Mouse (Mus musculus): ENCODE measurements around the gene Trib2.

The Trib2 gene

DNA sequence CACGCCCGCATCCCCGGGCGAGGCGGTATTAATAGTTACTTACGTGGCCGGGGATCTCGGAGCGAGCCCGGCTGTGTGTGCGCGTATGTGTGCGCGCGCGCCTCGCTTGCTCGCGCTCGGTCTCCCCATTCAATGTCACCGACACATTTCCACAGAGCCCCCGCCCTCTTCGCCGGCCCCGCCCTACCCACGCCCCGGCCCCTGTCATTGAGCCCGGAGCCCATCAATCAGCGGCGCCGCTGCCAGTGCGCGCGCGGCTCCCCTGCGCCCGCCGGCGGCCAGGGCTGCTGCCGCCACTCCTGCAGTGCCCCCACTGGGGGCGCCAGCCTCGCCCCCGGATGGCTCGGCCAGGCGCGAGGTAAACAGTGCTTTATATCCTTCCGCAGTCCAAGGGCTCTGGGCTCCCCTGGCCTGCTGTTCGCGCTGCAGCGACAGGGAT lies at the start of gene Trib2:
TSS of gene Trib2 (minus strand) at position 183 of the 439 bp plus-strand sequence.
- DNase-seq: peak; percentile 96

DNA sequence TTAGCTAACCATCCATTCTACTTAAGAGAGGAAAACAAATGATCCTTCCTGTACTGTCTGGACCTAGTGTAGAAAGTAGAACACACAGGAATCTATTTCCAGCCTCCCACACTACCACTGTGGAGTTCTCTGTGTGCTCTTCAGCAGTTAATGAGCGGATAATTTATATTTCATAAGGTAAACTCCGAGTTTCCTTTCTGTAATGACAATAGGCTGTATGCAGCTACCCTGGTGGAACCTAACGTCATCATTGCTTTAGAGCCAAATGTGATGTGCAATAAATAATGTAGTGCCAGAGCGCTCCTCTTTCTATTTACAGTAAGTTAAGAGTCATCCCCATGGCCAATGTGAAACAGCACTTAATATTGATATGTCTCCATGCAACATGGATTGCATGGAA lies 41.3 kb upstream of the Trib2 start:
- no peak for DNase-seq

DNA sequence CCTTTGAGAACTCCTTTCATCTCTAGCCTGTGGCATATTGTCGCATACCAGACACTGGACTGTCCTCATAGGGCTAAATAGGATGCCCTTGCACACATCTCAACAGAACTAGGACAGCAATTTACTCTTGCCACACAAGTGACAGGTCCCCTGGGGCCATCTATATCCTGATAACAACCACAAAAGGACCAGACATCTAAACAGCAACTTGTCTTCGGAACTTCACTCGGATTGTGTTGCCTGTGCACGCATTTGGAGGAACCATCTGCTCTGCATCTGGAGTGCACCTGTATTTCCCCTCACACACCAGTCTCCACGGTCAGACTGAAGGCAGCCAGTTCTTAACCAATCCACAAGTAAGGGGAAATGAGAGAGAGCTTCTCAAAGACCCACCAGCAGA lies 39.2 kb upstream of the Trib2 start:
- no peak for DNase-seq

DNA sequence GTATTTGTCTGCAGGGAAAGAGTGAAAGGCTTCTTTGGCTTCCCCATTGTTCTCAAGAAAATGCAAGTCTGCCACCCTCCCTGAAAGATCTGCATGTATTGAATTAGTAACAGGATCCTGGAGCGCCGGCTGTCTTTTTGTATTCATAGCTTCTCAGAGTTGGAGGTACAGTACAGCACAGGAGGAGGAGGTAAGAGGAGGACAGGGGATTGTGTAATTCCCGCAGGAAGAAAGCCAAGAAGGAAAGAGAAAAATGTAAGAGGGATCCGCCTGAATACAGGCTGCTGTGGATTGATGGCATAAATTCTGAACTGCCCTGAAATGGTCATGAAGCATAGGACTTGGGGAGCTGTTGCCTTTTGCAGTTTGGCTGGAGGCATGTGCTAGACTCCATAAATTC lies 36.1 kb upstream of the Trib2 start:
- no peak for DNase-seq

DNA sequence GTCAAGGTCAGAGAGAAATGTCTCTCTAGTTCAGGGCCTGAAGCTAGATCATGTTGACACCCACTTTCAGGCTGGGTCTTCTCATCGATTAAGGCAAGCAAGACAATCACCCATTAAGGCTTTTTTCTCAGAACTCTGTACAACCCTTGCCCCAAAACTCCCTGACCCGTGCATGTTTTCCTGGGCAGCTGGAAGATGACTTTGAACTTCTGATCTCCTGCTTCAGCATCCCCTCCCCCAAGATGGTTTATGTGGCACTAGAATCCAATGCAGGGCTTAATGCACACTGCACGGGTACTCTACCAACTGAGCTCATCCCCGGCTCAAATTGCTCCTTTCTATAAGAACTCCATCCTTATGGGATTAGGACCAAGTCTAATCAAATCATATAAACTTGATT lies 35.3 kb upstream of the Trib2 start:
- no peak for DNase-seq

DNA sequence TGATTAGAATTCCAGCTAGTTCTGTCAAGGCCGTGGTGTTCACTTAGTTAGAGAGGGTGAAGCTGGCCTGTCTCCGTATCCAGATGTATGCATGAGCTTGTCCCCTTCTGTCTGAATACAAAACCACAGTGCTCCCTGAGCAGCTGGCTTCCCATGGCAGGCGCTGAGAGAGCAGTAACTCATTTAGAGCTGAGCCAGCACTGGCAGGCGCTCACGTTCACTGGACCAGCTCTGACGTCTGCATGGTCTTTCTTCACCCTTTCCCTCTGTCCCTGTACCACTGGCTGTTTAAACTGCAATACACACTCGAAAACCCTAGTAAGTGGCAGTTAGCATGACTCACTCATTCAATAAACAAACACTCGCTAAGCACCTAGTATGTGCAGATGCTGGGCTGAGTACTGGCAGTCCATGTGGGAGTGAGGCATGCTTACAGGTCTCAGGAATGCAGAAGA lies 33.7 kb upstream of the Trib2 start:
- DNase-seq: peak; percentile 68

DNA sequence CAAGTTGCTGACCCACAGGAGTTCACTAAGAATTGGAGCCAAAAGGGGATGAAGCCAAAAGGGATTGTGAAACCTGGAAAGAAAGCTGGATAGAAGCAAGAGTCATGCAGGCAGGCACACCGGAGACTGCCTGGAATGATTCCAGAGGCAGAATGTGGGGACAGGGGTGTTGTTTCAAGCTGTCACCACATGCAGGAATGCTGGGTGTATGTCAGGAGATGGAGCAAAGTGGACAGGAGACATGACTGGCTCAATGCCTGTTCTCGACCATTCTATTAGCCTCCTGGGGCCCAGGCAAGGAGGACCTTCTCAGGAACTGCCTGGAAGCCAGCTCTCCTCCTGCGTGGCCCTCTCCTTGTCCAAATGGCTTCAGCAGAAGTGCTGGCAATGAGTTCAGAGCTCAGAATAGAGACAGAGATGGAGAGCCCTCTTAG lies 33.2 kb upstream of the Trib2 start:
- peak; percentile 27 for DNase-seq

DNA sequence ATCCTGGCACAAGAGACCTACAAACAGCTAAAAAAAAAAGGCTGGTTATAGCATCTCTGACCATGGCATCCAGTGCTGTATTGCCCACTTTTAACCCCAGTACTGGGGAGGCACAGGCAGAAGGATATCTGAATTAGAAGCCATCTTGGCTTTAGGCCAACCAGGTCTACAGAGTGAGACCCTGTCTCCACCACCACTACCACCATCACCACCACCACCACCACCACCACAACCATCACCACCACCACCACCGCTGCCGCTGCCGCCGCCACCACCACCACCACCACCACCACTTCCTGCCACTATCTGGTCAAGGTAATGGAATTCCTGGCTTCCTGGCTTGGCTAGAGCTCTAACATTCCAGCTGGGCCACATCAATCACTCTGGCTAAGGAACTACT lies 31.7 kb upstream of the Trib2 start:
- DNase-seq: no peak

DNA sequence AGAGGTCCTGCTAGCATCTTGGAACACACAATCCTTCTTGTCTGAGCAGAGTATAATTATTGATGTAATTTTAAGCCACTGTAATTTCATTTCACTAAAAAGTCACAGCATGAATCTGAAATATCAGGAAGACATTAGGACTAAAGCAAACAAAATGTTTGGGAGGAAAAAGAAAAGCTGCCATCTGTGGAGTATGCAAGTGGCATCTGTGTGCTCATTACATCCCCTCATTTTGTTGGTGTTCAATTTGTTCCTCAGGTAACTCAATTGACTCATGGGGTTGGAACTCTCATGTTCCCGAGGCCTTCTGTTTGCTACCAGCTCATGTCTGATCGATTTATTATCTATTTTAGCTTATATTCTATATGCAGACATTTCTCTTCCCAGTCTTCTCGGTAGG lies 28.0 kb upstream of the Trib2 start:
- no peak for DNase-seq

DNA sequence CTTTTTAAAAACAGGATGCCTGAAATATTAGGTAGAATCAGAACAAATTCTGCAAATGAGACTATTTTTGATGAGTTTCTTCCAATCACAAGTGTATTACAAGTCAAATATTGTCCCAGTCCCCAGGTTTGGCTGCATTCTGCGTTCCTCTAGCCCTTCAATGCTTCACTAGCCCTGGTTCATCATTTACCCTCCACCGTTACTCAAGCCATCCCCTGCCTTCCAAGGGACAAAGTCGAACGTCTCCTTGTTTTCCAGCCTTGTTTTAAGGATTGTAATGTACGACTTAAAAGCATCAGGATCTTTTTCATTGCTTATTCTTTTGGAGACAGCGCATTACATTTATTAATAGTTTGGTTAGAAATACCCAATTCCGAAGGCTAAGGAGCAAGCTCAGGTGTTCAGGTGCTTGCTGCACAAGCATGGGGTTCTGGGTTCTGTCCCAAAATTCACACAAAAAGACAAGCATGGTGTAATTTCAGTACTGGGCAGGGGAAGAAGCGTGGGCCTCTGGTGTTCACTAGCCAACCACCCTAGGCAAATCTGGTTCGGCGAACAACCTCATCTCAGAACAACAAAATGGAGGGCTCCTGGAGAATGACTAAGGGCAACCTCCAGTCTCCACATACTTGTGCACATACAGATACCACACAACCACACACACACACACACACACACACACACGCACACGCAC lies 24.3 kb upstream of the Trib2 start:
- DNase-seq: peak; percentile 53

DNA sequence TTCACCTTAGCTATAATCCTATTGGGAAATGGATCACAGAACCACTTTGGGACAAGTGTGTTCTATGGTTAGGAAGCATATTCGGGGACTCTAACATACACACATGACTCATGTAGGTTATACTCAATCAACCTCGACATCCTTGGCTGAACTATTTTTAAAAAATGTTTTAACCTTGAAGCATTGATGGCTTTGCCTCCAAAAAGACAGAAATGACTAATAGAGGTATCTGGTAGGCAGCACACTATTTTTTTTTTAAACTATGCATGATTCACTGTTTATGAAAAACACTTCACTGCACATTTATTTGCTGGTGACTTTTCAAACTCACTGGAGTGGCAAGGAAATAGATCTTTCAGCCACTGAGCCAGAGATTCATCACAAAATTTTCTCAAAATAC lies 21.5 kb upstream of the Trib2 start:
- DNase-seq: no peak

DNA sequence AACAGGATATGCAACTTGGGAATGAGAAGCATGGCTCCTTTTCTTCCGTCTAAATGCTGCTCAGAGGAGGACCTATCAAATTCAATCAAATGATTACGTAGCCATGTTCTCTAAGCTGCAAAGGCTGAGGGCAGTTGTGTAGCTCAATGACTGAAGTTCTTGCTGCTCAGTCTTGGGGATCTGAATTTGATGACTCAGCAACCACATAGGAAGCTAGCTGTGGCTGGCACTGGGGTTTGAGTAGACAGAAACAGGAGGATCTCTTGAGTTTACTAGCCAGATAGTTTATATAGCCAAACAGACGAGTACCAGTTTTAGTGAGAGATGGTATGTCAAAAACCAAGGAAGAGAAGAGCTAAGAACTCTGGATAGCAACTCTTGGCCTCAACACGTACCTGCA lies 20.8 kb upstream of the Trib2 start:
- no peak for DNase-seq

DNA sequence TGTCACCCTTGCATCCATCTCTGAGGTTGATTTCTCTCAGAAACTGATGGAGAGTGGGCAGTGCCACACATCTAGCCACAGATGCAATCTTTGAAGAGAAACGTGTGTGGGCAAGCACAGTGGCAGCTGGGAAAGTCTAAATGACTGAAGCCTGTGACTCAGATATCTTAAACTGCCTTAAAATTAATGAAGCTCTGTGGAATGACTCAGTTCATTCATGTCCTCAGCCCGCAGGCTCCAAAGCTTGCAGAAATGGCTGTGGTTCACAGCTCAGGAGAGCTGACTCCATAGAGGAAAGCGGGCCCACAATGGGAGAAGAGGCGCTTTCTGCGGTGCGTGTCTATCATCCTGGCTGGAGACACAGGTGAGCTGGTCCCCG lies 15.9 kb upstream of the Trib2 start:
- no peak for DNase-seq

DNA sequence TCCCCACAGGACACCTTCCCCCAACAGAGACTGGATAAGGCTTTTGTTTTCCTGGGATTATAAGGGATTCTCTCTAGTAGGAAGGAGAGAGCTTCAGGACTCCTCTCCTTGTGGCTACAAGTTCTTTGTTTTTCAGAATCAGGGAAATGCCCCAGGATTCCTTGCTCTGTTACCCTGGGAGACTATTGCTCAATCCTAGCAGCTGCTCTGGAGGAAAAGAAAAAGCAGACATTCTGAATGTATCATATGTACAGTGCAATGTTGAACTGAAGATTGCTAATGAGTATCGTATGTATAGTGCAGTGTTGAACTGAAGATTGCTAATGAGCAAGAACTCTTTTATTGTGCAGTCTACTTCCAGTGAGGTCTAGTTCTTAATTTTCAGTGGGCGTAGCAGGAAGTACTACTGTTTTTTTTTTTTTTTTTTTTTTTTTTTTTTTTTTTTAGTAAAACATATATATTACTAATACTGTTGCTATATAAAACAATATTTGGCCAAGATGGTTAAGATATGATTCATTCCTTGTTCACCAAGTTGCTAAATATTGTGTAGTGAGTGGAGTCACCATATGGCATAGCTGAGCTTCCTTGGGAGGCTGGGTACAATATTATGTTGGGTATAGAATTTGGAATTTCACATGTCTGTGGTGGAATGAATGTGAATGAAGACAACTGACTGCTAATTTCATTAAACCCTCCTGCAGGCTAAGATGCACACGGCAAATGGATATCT lies 15.4 kb upstream of the Trib2 start:
- DNase-seq: no peak

DNA sequence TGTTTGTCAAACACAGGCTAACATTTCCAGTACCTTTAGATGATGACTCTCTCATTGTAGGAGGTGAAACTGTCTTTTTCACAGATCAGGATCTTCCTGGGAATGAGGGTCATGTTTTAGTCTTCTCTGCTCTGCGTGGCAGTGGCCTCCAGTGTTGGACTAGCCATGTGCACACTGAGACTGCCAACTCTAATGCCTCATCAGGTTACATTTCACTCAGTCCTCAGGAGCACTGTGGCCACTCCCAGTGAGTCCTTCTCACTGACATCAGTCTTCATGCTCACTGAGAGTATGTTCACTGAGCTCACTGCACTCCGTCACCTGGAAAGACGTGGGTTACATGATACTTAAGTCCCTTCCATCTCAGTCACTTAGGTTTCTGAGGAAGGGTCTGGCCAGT lies 14.0 kb upstream of the Trib2 start:
- DNase-seq: no peak

DNA sequence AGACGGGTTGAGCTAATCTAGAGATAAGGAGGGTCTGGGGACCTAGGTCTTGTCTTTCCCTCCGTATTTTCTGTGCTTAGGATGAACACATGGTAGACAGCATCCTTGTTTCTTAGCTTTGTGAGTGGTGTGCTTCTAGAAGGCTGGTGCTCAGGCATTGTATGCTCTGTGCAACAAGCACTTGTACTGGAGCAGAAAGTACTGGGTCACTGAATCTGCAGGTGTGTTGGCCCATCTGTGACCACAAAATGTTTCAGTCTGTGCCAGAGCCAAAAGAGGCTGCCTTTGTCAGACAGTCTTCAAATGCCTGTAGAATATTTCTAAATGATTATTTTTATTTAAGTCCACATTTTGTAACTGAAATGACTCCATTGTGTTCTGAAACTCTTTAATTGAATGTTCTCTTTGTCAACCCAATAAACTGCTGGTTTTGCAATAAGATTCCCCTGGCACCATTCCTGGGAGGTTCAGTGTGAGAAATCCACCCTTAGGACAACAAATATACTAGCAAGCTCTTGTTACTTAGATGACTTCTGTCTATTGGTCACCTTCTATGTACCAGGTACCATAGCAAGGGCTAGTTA lies 12.2 kb upstream of the Trib2 start:
- DNase-seq: no peak

DNA sequence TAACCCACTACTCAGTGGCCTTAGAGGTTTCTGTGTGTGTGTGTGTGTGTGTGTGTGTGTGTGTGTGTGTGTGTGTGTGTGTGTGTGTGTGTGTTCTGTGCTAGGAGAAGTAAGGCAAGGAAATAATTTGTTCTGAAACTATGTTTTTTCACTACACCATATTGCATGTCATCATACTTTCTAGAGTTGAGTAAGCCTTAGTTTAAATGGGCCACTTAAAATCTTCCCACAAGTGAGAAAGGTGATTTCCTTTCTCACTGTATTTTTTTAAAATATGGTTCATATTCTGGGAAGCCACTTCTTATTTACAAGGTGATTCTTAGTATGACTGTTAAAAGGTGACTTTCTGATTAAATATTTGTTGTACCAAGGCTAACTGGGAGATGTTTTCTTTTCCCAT lies 4.3 kb upstream of the Trib2 start:
- no peak for DNase-seq

DNA sequence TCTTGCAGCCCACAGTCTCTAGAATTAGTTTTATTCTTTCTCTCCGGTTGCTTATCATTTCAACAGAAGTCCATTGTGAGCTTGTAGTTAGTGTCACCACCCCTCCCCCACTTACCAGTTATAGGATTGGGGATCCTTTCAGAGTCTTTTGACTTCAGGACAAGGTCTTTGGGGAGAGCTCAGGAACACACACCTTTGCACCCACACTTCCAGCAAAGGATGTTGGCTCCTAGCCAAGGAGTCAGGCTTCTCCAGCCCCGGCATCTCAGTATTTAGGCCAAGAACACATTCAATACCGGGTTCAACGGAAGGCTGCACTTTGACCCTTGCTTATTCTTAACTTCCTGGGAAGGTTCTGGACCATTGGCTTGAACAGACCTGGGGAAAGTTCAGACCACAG lies 643 bp upstream of the Trib2 start:
- DNase-seq: peak; percentile 78

DNA sequence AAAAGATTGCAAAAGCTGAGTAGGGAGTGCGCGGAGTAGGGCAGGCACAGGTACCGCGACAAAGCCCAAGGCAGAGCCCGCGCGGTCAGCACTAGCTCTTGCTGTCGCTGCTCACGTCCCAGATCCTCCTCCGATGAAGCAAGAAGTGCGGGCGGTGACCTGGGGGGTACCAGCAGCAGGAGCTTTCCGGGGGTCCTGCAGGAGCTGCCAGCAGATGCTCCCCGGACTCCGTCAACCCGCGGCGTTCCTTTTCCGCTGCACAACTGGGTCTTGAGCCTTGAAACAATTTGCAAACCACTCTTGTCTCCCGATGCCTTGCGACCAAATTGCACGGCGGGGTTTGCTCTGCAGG lies 492 bp downstream of the Trib2 start:
- DNase-seq: peak; percentile 71

DNA sequence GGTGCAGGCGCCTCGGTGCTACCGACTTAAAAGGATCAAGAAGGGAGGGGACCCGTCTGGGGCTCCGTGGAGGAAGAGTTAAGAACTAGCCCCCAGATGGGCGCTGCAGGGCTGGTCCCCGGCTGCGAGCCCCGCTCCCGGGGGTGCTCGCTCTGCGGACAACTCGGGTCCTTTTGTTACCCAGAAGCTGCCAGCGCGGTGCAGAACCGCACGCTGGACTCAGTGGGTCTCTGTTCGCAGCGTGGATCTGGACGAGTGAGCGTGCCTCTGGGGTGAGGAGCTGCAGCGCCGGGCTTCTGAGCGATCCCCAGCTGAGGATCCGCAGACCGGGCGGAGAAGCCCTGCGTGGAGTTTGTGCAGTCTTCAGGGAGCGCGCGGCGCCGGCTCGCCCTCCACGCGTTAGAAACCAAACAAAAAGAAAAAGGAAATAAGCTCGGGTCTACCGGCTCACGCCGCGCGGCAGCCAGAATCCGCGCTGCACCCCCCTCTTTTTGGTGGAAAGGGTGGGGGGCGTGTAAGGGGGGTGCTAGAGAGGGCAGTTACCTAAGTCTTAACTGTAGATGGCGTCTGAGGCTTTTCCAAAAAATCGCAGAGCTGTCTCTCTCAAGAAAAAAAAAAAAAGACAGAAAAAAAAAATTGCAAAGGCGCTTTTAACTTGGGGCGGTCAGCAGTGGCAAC lies 1.0 kb downstream of the Trib2 start:
- peak; percentile 84 for DNase-seq

DNA sequence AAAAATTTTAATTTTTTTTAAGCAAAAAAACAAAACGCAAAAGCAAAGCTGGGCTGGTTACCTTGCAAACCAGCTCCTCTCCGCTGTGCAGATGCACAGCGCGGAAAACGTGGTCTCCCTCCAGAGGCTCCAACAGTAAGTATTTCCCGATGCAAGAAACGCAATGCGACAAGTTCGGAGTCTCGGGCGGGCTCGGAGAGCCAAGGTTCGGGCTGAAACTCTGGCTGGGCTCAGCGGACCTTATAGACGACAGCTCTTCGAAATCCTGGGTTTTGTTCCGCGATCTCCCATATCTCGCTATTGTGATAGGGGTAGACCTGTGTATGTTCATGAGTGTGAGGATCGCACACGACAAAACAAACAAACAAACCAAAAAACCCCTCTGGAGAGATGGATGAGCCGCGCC lies 1.5 kb downstream of the Trib2 start:
- peak; percentile 70 for DNase-seq

DNA sequence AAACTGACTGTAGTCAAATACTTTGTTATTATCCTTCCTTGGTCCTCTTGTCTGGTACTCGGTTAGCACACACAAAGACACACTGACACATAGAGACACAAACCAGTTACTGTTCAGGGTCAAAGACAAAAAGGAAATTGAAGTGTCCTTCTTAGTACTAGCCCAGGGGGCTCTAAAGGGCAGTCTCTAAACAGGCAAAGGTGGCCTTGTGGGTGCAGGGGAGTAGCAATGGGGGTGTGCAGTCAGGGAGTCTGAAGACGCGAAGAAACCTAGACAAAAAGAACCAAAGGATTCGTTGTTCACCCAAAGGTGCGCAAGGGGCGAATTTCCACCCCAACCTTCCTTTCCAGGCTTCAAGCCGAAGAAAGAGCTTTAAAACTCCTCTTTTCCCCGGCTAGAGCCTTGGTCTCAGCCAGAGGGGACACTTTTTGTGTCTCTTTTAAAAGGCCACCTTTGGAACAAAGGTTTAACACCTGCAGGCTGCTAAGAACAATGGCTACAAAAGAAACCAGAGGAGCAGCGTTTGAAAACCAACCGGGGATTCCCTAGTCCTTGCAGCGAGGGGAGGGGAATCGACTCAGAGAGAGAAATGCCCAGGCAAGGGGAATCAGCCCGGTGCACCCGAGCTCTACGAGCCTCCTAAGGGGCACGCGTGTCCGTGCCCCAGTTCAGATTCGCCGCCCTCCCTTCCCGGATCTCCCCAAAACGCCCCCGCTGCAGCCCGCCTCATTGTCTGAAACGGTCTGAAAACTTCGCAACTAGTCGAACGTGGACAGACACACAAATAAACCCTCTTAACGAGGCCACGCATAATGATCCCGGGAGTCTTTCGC lies 2.3 kb downstream of the Trib2 start:
- DNase-seq: peak; percentile 57

DNA sequence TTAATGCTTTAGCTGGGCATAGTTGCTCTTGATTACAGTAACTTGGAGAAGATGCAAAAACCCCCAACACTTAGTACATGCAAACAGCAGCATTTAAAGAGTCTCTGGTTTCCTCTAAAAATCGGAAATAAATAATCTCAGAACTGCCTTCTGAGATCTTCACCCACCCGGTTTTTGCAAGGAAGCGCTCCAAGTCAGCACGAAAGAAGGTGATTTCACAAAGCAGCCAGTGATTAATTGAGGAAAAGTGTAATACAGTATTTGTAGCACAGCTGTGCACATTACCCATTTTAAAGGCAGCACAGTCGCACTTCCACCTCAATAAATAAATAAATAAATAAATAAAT lies 2.9 kb downstream of the Trib2 start:
- no peak for DNase-seq
